Mouse (Mus musculus): ENCODE results near the gene Fam216a.
"Not testable (repeated sequence)": the region's sequence is repeated elsewhere in the genome, so short reads cannot be mapped to it uniquely, and the experiment has no call there.

Fam216a gene

GRCm38 (mm10) chr5:122319474-122320204 is 52.5 kb downstream of the Fam216a start:
- DNase-seq = peak in 1 of 2 experiments; percentile 51

DNA sequence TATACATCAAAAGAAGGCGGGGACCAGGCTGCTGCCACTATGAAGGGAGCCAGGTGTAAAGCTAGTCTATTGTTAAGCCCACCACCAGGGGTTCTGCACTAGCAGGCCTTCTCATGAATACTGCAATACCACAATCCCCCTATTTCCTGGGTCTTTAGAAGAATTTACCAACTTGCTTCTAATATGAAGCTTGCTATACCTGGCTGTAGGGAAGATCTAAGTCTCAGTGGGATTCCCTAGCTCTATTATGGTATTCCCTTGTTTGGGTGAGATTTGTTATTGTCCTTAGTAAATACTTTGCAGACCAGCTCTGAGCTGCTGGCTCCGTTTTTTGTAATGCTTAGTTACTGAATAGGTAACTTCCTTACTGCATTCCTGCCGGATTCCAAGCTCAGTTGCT is 53.2 kb downstream of the Fam216a start:
- not testable (repeated sequence) for DNase-seq

DNA sequence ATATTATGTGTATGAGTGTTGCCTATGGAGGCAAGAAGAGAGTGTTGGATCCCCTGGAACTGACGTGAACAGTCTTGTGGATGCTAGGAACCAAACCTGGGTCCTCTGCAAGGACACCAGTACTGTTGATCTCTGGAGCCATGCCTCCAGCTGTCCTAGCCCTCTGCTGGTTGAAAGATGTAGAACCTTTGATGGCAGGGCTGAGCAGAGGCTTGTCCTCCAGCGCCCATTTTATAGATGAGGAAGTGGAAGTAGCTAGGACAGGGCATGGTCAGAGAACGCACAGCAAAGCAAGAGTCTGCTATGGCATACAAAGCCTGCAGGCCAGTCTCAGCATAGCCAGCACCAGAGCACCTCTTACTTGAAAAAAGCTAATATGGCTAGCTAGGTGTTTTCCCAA is 54.1 kb downstream of the Fam216a start:
- DNase-seq = peak in 1 of 2 experiments; percentile 49

DNA sequence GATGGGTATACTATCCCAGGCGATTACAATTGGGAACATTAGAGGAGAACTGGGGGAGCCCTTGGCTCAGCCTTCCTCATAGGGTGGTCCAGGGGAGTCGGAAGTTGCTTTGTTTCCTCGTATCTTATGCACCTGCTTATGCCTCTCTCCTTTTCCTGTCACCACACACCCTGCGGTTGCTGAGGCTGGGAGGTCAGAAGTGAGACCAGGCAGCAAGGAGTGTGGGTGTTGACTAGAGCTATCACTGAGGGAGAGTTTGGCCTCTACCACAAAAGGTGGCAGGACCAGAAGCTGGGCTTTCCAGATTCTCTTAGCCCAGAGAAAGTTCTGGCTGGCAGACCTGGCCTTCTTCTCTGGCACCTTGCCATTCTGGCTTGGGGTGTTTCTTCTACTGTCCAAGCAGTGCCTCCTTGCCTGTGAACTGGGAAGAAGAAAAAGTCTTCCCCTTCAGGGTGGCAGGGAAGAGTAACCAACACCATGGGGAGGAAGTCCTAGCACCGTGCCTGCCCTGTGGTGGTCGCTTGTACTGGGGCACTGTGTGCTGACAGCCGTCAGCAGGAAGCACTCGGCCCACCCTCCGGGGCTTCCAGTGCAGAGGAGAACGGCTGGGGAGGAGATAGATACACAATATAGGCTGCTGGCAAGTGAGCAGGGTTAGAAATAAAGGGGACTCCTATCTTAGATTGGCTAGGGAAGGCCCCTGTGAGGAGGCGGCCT is 54.7 kb downstream of the Fam216a start:
- peak; percentile 56 to 72 for DNase-seq

GRCm38 (mm10) chr5:122314966-122315667 is 57.0 kb downstream of the Fam216a start:
- DNase-seq = peak; percentile 96 to 98
